Mouse (Mus musculus) neural tube, embryonic 12.5 days (tissue): ENCODE results near the gene Atp6v0c. TPM values are rescaled to one million over a fixed set of nuclear protein-coding genes. Genes with fewer than 3 reads are reported as not detected.

Source experiments
- ATAC-seq: fragments of 200-750 bp; cut with Nextera tagmentation; 2 replicates; pipeline ENCODE4 v1.8.0; 2017; ENCODE audit warnings: low read depth, mild to moderate bottlenecking, moderate TSS enrichment, moderate library complexity; ENCODE audit not compliant: low FRiP score
- H3K27ac ChIP-seq: fragments of 300-500 bp; sonication (generic); 2 replicates; pipeline ENCODE4 v1.5.1; 2016
- H3K27me3 ChIP-seq: fragments of 300-500 bp; sonication (generic); replicated peaks from 2 replicates; pipeline ENCODE4 v1.6.1; 2016; ENCODE audit warnings: mild to moderate bottlenecking
- H3K36me3 ChIP-seq: fragments of 300-500 bp; sonication (generic); 2 replicates; pipeline ENCODE4 v1.6.1; 2016; ENCODE audit warnings: mild to moderate bottlenecking
- H3K4me1 ChIP-seq: fragments of 300-500 bp; sonication (generic); 2 replicates; pipeline ENCODE4 v1.6.1; 2016
- H3K4me2 ChIP-seq: fragments of 300-500 bp; sonication (generic); replicated peaks from 2 replicates; pipeline ENCODE4 v1.6.1; 2016; ENCODE audit warnings: mild to moderate bottlenecking
- H3K4me3 ChIP-seq: fragments of 300-500 bp; sonication (generic); 2 replicates; pipeline ENCODE4 v1.5.1; 2016
- H3K9ac ChIP-seq: fragments of 300-500 bp; sonication (generic); 2 replicates; pipeline ENCODE4 v1.6.1; 2016; ENCODE audit warnings: mild to moderate bottlenecking
- H3K9me3 ChIP-seq: fragments of 300-500 bp; sonication (generic); 2 replicates; pipeline ENCODE4 v1.6.1; 2016; ENCODE audit warnings: mild to moderate bottlenecking
- WGBS: fragments of 180-500 bp; shearing (Covaris S2); methylation state at CpG from one replicate; pipeline ENCODE4 v1.1.7; 2016; 5-methylcytosine and 5-hydroxymethylcytosine counted together
- polyA plus RNA-seq: library from polyadenylated mRNA; unstranded; fragments of >200 nt; fragmentation: Nextera tagmentation; extraction: Ambion mirVana; gene quantifications from 2 replicates; pipeline ENCODE4 v1.2.1, GENCODE M21; 2016

The Atp6v0c gene
- polyA plus RNA-seq, 1 experiment from 2014 or later = 671 TPM

DNA sequence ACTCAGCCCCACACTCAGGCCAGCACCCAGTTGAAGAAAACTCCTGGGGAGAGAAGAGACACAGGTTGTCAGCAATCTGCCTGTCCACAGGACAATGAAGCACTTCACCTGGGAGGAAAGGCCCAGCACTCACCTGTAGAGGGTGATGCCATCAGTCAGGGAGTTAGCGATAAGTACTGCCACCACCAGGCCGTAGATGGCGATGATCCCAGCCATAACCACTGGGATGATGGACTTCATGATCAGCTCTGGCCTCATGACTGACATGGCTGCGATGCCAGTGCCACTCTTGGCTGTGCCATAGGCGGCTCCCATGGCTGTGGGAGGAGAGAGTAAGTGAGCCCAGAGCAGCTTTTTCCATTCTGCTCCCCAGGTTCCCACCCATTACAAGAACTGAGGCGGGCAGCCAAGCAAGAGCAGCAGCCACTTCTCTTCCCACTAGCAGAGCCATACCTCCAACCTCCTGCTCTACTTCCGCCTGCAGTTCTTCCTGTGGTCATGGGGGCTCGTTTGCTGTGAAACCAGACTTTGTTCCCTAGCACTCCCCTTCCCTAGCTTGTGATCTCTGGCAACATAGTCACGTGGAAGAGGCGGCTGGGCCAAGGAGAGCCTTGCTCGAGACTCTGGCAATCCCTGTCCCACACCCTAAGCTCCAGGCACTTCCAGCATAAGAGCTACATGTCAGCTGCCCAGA is 4.8 kb downstream of the Atp6v0c start:
- Histone ChIP-seq H3K4me1 (peaks cover 25% of the 10 kb centered on the region), H3K27me3 (no peaks in the 10 kb centered on the region), H3K27ac (no peak overlapping the region), H3K9me3 (no peaks in the 10 kb centered on the region), H3K9ac (no peak overlapping the region), H3K4me2 (no peak overlapping the region), H3K4me3 (no peak overlapping the region), H3K36me3 (peaks cover 20% of the 10 kb centered on the region)
- ATAC-seq = no peak
- 80% methylated on average over 11 of the region's 11 CpGs for WGBS

DNA sequence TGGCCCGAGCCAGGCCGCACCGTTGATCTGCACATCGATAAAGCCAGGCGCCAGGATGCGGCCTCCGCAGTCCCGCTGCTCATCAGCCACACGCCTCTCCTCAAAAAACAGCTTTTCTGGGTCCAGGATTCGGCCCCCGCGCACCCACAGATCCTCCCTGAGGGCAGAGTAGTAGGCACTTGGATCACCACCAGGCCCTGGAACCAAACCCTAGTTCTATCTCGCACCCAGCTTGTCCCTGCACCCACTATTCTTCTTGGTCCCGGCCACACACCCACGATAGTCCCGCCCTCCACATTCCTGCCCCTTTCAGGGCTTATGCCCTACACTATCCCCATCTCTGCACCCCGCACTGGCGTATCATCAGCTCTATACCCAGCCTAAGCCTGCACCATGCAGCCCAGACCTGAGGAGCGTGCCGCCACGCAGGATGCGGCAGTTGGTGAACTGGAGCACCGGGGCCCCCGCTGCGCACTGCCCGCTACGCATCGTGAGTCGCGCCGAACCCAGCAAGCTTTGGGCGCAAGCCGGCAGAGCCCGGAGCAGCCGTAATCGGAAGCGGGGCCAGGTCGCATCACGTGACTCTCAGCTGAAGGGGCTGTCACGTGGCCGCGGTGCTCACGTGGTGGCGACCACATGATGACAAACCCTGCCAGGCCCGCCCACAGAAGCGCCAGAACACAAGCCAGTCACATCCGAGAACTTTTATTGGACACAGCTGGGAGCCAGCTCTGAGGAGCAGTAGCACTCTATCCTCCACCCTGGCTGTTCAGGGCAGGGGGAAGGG is 6.1 kb downstream of the Atp6v0c start, which contains the start of gene Amdhd2:
TSS of gene Amdhd2 (minus strand) at position 591 of the 787 bp plus-strand sequence.
- H3K4me1 ChIP-seq = peaks cover 24% of the 10 kb centered on the region
- H3K36me3 ChIP-seq = peaks cover 20% of the 10 kb centered on the region
- WGBS = 2% methylated on average over 47 of the region's 47 CpGs
- H3K27ac ChIP-seq = 0 out of 2 replicates have a peak within 1 kb of the TSS, but pooled peaks have one; percentile 47
- H3K4me2 ChIP-seq = peak within 1 kb of the TSS; percentile 98
- H3K9me3 ChIP-seq = no peaks in the 10 kb centered on the region
- peak within 1 kb of the TSS; percentile 80 for H3K4me3 ChIP-seq
- peak; percentile 94 for ATAC-seq
- peak within 1 kb of the TSS; percentile 88 for H3K9ac ChIP-seq
- H3K27me3 ChIP-seq = no peaks in the 10 kb centered on the region

DNA sequence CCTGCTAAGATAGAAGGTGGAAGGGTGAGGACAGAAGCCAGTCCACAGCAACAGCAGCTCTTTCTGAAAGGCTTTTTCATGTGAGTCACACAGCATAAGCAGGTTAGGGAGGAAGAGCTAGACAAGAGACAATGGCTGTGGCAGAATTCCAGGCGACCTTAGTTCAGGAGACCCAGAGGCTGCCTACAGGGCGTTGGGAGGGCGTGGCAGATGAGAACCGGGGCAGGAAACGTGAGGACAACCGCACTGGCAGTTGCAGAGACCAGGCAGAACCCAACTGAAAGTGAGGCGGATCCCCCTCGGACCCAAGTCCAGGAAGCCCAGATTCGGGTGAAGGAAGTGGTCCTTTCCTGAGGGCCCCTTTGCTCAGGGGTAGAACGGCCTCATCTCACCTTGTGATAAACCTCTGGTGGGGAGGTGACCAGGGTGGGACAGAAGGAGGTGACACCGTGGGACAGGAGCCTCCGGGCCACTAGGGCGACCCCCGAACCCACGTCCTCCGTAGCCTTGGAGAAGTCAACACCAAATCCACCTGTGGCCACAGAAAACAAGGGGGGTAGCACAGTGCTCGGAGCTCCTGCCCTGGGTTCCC is 6.8 kb downstream of the Atp6v0c start:
- 34% methylated on average over 17 of the region's 17 CpGs for WGBS
- H3K4me2 ChIP-seq = peak overlapping the region; percentile 98
- H3K9ac ChIP-seq = peak overlapping the region; percentile 88
- H3K27me3 ChIP-seq = no peaks in the 10 kb centered on the region
- peak overlapping the region; percentile 80 for H3K4me3 ChIP-seq
- H3K27ac ChIP-seq = 0 out of 2 replicates have a peak overlapping the region, but pooled peaks have one; percentile 47
- H3K4me1 ChIP-seq = peaks cover 17% of the 10 kb centered on the region
- ATAC-seq = peak; percentile 11
- H3K36me3 ChIP-seq = peaks cover 25% of the 10 kb centered on the region
- no peaks in the 10 kb centered on the region for H3K9me3 ChIP-seq

DNA sequence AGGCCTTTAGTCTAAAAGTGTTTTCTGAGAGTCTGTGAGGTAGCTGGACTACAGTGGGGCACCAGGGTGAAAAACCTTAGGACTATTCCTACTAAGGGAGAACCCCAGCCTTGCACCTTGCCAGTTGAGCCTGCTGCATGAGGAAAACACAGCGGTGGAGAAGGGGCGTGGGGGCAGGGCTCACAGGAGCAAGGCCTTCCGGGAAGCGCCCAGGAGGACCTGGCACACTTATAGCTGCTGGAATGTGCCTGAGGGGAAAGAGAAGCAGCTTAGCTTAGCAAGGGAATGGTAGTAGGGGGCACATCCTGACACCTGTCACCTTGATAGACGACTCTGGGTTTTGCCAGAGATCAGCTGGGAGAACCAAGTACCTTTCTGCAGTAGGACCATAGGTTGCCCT is 8.0 kb downstream of the Atp6v0c start:
- Histone ChIP-seq H3K27ac (no peak overlapping the region), H3K4me3 (no peak overlapping the region), H3K9ac (no peak overlapping the region), H3K9me3 (no peaks in the 10 kb centered on the region), H3K36me3 (peaks cover 30% of the 10 kb centered on the region), H3K4me1 (peaks cover 11% of the 10 kb centered on the region), H3K4me2 (no peak overlapping the region), H3K27me3 (no peaks in the 10 kb centered on the region)
- ATAC-seq = no peak
- 85% methylated on average over 5 of the region's 5 CpGs for WGBS

DNA sequence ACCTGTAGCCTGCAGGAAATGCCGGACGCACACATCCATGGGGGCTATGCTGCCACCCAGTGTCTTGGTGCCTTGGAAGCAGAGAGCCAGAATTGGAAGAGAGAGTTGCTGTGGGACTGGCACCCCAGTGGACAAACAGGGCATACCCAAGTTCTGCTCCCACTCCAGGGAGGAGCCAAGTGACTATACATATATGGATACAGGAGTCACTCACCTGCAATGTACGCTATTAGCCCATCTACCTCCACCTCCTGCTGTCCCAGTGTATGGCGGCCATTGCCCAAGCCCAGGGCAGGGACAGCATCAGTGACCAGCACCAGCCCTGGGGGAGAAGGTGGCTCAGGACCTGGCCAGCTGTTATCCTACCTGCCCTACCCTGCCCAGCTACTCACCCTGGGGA is 12.0 kb downstream of the Atp6v0c start:
- Histone ChIP-seq H3K36me3 (peaks cover 22% of the 10 kb centered on the region; the same call in 1 of the 2 replicates), H3K9me3 (no peaks in the 10 kb centered on the region), H3K4me3 (no peak overlapping the region), H3K4me1 (peaks cover 4% of the 10 kb centered on the region), H3K4me2 (no peak overlapping the region), H3K27ac (no peak overlapping the region), H3K9ac (no peak overlapping the region), H3K27me3 (no peaks in the 10 kb centered on the region)
- no peak for ATAC-seq
- 92% methylated on average over 4 of the region's 4 CpGs for WGBS

DNA sequence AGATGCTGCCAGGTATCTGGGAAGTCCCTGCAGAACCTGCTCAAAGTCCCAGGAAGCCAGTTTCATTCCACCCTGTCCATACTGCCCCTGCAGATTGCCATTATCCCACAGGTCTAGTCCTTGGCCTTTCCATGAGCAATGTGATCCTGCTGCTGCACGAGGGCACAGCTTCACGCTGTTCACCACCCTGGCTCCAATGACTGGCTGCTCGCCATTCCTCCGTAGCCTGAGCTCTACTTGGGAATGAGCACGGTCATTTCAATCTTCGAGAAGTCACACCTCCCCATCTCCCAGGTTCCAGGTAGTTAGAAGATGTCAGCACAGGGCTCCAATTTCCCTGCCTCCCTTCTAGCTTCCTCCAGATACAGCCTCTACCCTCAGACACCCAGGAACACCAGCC is 12.4 kb downstream of the Atp6v0c start:
- no peak overlapping the region for H3K4me2 ChIP-seq
- 93% methylated on average over 6 of the region's 6 CpGs for WGBS
- H3K4me1 ChIP-seq = 0 out of 2 replicates have a peak, but pooled peaks cover 3% of the 10 kb centered on the region
- H3K27me3 ChIP-seq = no peaks in the 10 kb centered on the region
- ATAC-seq = no peak
- H3K9ac ChIP-seq = no peak overlapping the region
- no peak overlapping the region for H3K27ac ChIP-seq
- peaks cover 22% of the 10 kb centered on the region; the same call in 1 of the 2 replicates for H3K36me3 ChIP-seq
- H3K4me3 ChIP-seq = no peak overlapping the region
- no peaks in the 10 kb centered on the region for H3K9me3 ChIP-seq

DNA sequence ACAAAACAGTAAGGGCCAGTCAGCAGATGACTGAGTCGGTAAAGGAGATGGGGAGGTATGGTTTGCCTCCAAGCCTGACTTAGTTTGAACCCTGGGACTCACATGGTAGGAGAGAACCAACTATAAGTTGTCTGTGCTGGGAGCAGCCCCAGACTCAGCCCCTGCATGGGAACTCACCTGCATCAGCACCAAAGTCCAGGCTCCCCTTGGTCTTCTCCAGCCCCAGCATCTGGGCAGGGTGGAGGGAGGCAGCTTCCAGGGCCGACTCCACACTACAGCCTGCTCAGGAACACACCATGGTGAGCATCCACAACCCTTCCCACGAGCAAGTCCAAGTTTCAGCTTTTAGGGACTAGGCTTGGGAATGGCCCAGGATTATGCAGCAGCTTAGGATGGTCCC is 13.1 kb downstream of the Atp6v0c start:
- Histone ChIP-seq H3K36me3 (peaks cover 22% of the 10 kb centered on the region; the same call in 1 of the 2 replicates), H3K27me3 (no peaks in the 10 kb centered on the region), H3K9me3 (no peaks in the 10 kb centered on the region), H3K9ac (no peak overlapping the region), H3K4me3 (no peak overlapping the region), H3K4me2 (no peak overlapping the region), H3K27ac (no peak overlapping the region), H3K4me1 (peaks cover 8% of the 10 kb centered on the region; the same call in 1 of the 2 replicates)
- WGBS = 89% methylated on average over 3 of the region's 3 CpGs
- ATAC-seq = no peak

DNA sequence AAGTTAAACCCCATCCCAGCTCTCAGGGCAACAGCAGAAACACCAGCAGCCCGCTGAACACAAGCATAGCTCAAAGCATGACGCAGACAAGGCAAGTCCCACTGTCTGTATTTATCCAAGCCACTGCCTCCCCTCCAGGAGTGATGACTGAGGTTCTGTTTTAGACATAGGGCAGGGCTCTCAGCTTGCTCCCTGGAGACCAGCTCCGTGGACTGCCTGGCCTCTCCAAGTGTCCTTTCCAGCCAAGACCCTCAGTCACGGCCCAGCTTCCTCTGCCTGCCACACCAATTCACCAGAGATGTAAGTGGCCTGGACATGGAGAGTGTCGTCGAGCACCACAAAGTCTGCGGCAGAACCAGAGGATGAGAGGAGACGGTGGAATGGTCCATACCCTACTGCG is 13.8 kb downstream of the Atp6v0c start:
- no peak overlapping the region for H3K4me3 ChIP-seq
- H3K9ac ChIP-seq = no peak overlapping the region
- H3K27ac ChIP-seq = no peak overlapping the region
- peaks cover 8% of the 10 kb centered on the region; the same call in 1 of the 2 replicates for H3K4me1 ChIP-seq
- H3K27me3 ChIP-seq = no peaks in the 10 kb centered on the region
- H3K4me2 ChIP-seq = no peak overlapping the region
- H3K9me3 ChIP-seq = no peaks in the 10 kb centered on the region
- no peak for ATAC-seq
- WGBS = 95% methylated on average over 9 of the region's 9 CpGs
- peaks cover 22% of the 10 kb centered on the region; the same call in 1 of the 2 replicates for H3K36me3 ChIP-seq

DNA sequence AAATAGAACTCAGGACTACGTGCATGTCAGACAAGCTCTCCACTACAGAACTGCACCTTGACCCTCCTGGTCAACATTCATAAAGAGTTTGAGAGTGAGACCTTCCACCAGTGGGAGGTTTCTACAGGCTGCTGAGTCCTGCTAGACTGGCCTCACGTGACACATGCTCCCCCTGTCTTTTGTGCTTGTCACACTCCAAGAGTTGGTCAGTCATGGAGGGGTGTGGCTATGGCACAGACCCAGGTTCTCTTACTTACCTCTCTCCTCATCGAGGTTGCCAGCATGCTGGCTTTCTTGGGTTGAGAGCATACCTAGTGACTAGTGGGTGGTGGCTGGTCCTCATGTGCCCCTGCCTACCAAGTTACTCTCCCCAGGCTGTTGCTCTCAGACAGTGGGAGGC is 15.0 kb downstream of the Atp6v0c start:
- ATAC-seq = no peak
- Histone ChIP-seq H3K4me3 (no peak overlapping the region), H3K4me2 (no peak overlapping the region), H3K36me3 (peaks cover 19% of the 10 kb centered on the region; the same call in 1 of the 2 replicates), H3K4me1 (peaks cover 8% of the 10 kb centered on the region; the same call in 1 of the 2 replicates), H3K27me3 (no peaks in the 10 kb centered on the region), H3K9ac (no peak overlapping the region), H3K27ac (no peak overlapping the region), H3K9me3 (no peaks in the 10 kb centered on the region)
- 84% methylated on average over 3 of the region's 3 CpGs for WGBS

DNA sequence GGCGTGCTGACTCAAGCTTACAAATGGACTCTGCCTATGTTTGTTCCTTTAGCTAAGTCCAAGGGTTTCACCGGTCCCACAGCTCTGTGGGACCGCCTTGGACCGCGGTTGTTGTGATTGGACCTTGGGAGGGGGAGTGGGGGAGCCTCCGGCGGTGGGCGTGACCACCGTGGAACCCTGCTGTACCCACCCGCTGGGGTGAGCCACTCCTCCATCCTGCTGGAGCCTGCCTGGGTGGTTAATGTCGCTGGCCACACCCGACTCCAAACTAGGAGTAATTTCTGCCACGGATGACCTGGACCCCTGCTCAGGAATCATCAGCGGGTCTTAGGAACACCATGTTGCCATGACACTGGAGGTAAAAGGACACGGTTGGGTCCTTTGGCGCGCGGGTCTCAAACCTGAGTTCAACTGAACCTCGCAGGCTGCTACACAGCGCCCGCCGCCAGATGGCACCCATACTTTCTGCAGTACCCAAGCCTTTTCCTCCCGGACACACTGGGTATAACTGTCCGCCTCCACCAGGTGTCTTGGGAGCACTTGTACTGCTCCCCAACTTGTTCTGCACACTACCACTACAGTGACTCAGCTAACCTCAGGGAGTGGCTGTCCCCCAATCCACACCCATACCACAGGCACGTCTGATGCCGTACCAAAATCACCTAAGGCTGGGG is 17.5 kb downstream of the Atp6v0c start:
- H3K36me3 ChIP-seq = 0 out of 2 replicates have a peak, but pooled peaks cover 9% of the 10 kb centered on the region
- ATAC-seq = peak; percentile 90
- H3K9ac ChIP-seq = peak overlapping the region; percentile 51; the same call in 1 of the 2 replicates
- no peak overlapping the region for H3K27ac ChIP-seq
- peak overlapping the region; percentile 25; the same call in 1 of the 2 replicates for H3K4me3 ChIP-seq
- 2% methylated on average over 26 of the region's 26 CpGs for WGBS
- peak overlapping the region; percentile 66 for H3K4me2 ChIP-seq
- peaks cover 8% of the 10 kb centered on the region; the same call in 1 of the 2 replicates for H3K4me1 ChIP-seq
- H3K9me3 ChIP-seq = no peaks in the 10 kb centered on the region
- H3K27me3 ChIP-seq = no peaks in the 10 kb centered on the region

DNA sequence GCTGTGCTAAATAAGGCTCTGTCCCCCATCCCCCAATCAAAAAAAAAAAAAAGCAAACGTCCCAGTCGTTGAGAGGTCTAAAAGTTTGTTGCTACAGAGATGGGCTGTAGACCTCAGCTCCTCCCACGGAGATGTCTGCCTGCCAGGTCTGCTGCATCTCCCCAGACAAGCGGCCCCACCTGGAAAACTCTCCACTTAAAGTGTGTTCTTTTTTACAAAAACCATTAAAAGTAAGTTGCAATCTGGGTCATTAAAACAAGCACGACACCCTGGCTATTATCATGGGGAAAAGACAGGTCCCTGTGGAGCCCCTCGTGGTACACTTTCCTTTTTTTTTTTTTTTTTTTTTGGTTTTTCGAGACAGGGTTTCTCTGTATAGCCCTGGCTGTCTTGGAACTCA is 18.1 kb downstream of the Atp6v0c start:
- Histone ChIP-seq H3K27me3 (no peaks in the 10 kb centered on the region), H3K4me2 (peak overlapping the region; percentile 66; the same call in 1 of the 2 replicates), H3K9ac (no peak overlapping the region), H3K4me3 (no peak overlapping the region), H3K4me1 (peaks cover 8% of the 10 kb centered on the region; the same call in 1 of the 2 replicates), H3K27ac (no peak overlapping the region), H3K9me3 (no peaks in the 10 kb centered on the region), H3K36me3 (0 out of 2 replicates have a peak, but pooled peaks cover 4% of the 10 kb centered on the region)
- 10% methylated on average over 7 of the region's 7 CpGs for WGBS
- ATAC-seq = no peak
